Mouse (Mus musculus) spleen, adult 2 months (tissue): ENCODE measurements around the gene Pan3. TPM values are rescaled to one million over a fixed set of nuclear protein-coding genes. Genes with fewer than 3 reads are reported as not detected.

Experiments
- DNase-seq, 2 experiments: peaks; one replicate each; pipeline versions ENCODE4 v3.0.0 to v3.0.0-alpha.2; 2012 to 2021; ENCODE audit warnings: low spot score in 2 of 2, low read depth in 1 of 2
- H3K27ac ChIP-seq: fragments of 200-500 bp; 2 replicates; pipeline ENCODE4 v1.5.1; 2012; ENCODE audit warnings: low read length, inconsistent platforms; ENCODE audit not compliant: insufficient read depth
- H3K27me3 ChIP-seq: fragments of 200-500 bp; 2 replicates; pipeline ENCODE4 v1.6.1; 2012; ENCODE audit warnings: mild to moderate bottlenecking, moderate library complexity, low read length, inconsistent platforms; ENCODE audit not compliant: control insufficient read depth, insufficient read depth
- H3K36me3 ChIP-seq: fragments of 200-500 bp; 2 replicates; pipeline ENCODE4 v1.6.1; 2012; ENCODE audit warnings: mild to moderate bottlenecking, low read length, inconsistent platforms; ENCODE audit not compliant: control insufficient read depth, insufficient read depth
- H3K4me1 ChIP-seq: fragments of 200-500 bp; 2 replicates; pipeline ENCODE4 v1.6.1; 2011; ENCODE audit warnings: inconsistent platforms; ENCODE audit not compliant: control insufficient read depth, insufficient read depth, insufficient read length
- H3K4me3 ChIP-seq: fragments of 200-500 bp; 2 replicates; pipeline ENCODE4 v1.5.1; 2011; ENCODE audit warnings: mild to moderate bottlenecking, inconsistent platforms; ENCODE audit not compliant: insufficient read depth, insufficient read length; ENCODE audit errors: extremely low read depth
- CTCF ChIP-seq: fragments of 200-500 bp; IDR thresholded peaks from 2 replicates; pipeline ENCODE4 v1.5.1; 2011; ENCODE audit warnings: mild to moderate bottlenecking, inconsistent platforms; ENCODE audit not compliant: insufficient read depth, insufficient read length, insufficient replicate concordance; ENCODE audit errors: extremely low read depth
- POLR2A ChIP-seq: fragments of 200-500 bp; IDR thresholded peaks from 2 replicates; pipeline ENCODE4 v1.6.1; 2011; ENCODE audit warnings: low read depth, low read length, inconsistent platforms
- WGBS: fragments of 180-500 bp; shearing (Covaris S2); methylation state at CpG from one replicate; pipeline ENCODE4 v1.1.7; 2018; 5-methylcytosine and 5-hydroxymethylcytosine counted together
- polyA plus RNA-seq: library from polyadenylated mRNA; depleted of rRNA; stranded (reverse); fragments of >200 nt; gene quantifications from 2 replicates; pipeline ENCODE4 v1.2.3, GENCODE M21; 2012

Gene Pan3
- polyA plus RNA-seq, 1 experiment: 37.7 TPM

GRCm38 (mm10) chr5:147410585-147410984 is 19.4 kb upstream of the Pan3 start:
- Histone ChIP-seq H3K36me3 (no peaks in the 10 kb centered on the region), H3K4me1 (peaks cover 5% of the 10 kb centered on the region; the same call in 1 of the 2 replicates), H3K27me3 (no peaks in the 10 kb centered on the region), H3K4me3 (no peak overlapping the region), H3K27ac (no peak overlapping the region)
- TF ChIP-seq CTCF (no peak), POLR2A (no peak)
- DNase-seq: no peak
- WGBS: 76% methylated on average over 6 of the region's 6 CpGs

- Histone ChIP-seq H3K27me3 (no peaks in the 10 kb centered on the region), H3K4me3 (no peak overlapping the region), H3K4me1 (peaks cover 4% of the 10 kb centered on the region), H3K36me3 (no peaks in the 10 kb centered on the region), H3K27ac (no peak overlapping the region)
- 84% methylated on average over 1 of the region's 1 CpGs for WGBS
- DNase-seq: no peak
- no peak for TF ChIP-seq POLR2A
- no peak for TF ChIP-seq CTCF
Observed at GRCm38 (mm10) chr5:147417986-147418385, 12.0 kb upstream of the Pan3 start.

GRCm38 (mm10) chr5:147418394-147419121 is 11.4 kb upstream of the Pan3 start:
- H3K4me1 ChIP-seq: peaks cover 4% of the 10 kb centered on the region
- H3K27ac ChIP-seq: no peak overlapping the region
- H3K27me3 ChIP-seq: no peaks in the 10 kb centered on the region
- H3K4me3 ChIP-seq: no peak overlapping the region
- H3K36me3 ChIP-seq: no peaks in the 10 kb centered on the region
- peak; percentile 47 to 59 for DNase-seq
- 3% methylated on average over 10 of the region's 10 CpGs for WGBS
- TF ChIP-seq CTCF (peak; percentile 60; the same call in 1 of the 2 replicates), POLR2A (no peak)

GRCm38 (mm10) chr5:147423612-147424011 is 6.3 kb upstream of the Pan3 start:
- Histone ChIP-seq H3K36me3 (no peaks in the 10 kb centered on the region), H3K27ac (no peak overlapping the region), H3K4me3 (no peak overlapping the region), H3K4me1 (0 out of 2 replicates have a peak, but pooled peaks cover 2% of the 10 kb centered on the region), H3K27me3 (no peaks in the 10 kb centered on the region)
- no peak for DNase-seq
- TF ChIP-seq POLR2A: no peak
- no peak for TF ChIP-seq CTCF
- WGBS: 91% methylated on average over 6 of the region's 6 CpGs

GRCm38 (mm10) chr5:147426048-147426805 is 3.7 kb upstream of the Pan3 start:
- DNase-seq: no peak
- Histone ChIP-seq H3K4me3 (no peak overlapping the region), H3K36me3 (no peaks in the 10 kb centered on the region), H3K27ac (no peak overlapping the region), H3K4me1 (no peaks in the 10 kb centered on the region), H3K27me3 (no peaks in the 10 kb centered on the region)
- TF ChIP-seq CTCF (no peak), POLR2A (no peak)
- WGBS: 17% methylated on average over 4 of the region's 4 CpGs

- peak overlapping the region; percentile 63 for H3K4me3 ChIP-seq
- peaks cover 18% of the 10 kb centered on the region; the same call in 1 of the 2 replicates for H3K4me1 ChIP-seq
- H3K27me3 ChIP-seq: no peaks in the 10 kb centered on the region
- H3K36me3 ChIP-seq: no peaks in the 10 kb centered on the region
- no peak for TF ChIP-seq POLR2A
- TF ChIP-seq CTCF: no peak
- 1% methylated on average over 63 of the region's 91 CpGs for WGBS
- peak in 1 of 2 experiments; percentile 40 for DNase-seq
- peak overlapping the region; percentile 99 for H3K27ac ChIP-seq
Observed at GRCm38 (mm10) chr5:147430361-147430935, 487 bp downstream of the Pan3 start.
